Mouse (Mus musculus): ENCODE results near the gene Rbfox1. TPM values are rescaled to one million over a fixed set of nuclear protein-coding genes. Genes with fewer than 3 reads are reported as not detected.

Rbfox1 gene
- total RNA-seq, 2 experiments from 2014 or later = 42.1 to 47.4 TPM

- intact Hi-C loops (cut with DNase I) = no loop called here
- no peak for DNase-seq
These were observed 1207.7 kb downstream of the Rbfox1 start for GRCm38 (mm10) chr16:7092811-7093210.

- intact Hi-C loops (cut with DNase I) = no loop called here
- no peak for DNase-seq
These were observed 1208.5 kb downstream of the Rbfox1 start for GRCm38 (mm10) chr16:7093686-7094085.

GRCm38 (mm10) chr16:7094181-7094749, 1209.1 kb downstream of the Rbfox1 start:
- DNase-seq = no peak
- intact Hi-C loops (cut with DNase I) = no loop called here

GRCm38 (mm10) chr16:7097071-7097470, 1211.9 kb downstream of the Rbfox1 start:
- intact Hi-C loops (cut with DNase I) = no loop called here

GRCm38 (mm10) chr16:7097951-7098710, 1213.0 kb downstream of the Rbfox1 start:
- intact Hi-C loops (cut with DNase I) = no loop called here

More at GRCm38 (mm10) chr16:7097071-7097470, 1211.9 kb downstream of the Rbfox1 start:
- no peak for DNase-seq

GRCm38 (mm10) chr16:7099506-7100300, 1214.5 kb downstream of the Rbfox1 start:
- intact Hi-C loops (cut with DNase I) = no loop called here
- peak; percentile 69 to 76 for DNase-seq

More at GRCm38 (mm10) chr16:7097951-7098710, 1213.0 kb downstream of the Rbfox1 start:
- DNase-seq = no peak

- intact Hi-C loops (cut with DNase I) = no loop called here
- DNase-seq = peak in 1 of 2 experiments; percentile 12
These were observed 1217.3 kb downstream of the Rbfox1 start for GRCm38 (mm10) chr16:7102486-7102885.

GRCm38 (mm10) chr16:7103301-7103700, 1218.1 kb downstream of the Rbfox1 start:
- no peak for DNase-seq
- intact Hi-C loops (cut with DNase I) = no loop called here

- DNase-seq = no peak
- intact Hi-C loops (cut with DNase I) = no loop called here
These were observed 1221.4 kb downstream of the Rbfox1 start for GRCm38 (mm10) chr16:7106450-7107015.

GRCm38 (mm10) chr16:7115945-7116344, 1230.8 kb downstream of the Rbfox1 start:
- intact Hi-C loops (cut with DNase I) = no loop called here
- DNase-seq = no peak

GRCm38 (mm10) chr16:7129591-7129990, 1244.4 kb downstream of the Rbfox1 start:
- no peak for DNase-seq
- intact Hi-C loops (cut with DNase I) = no loop called here

GRCm38 (mm10) chr16:7132434-7132833, 1247.3 kb downstream of the Rbfox1 start:
- no peak for DNase-seq
- intact Hi-C loops (cut with DNase I) = loop anchor here (10.0 kb wide), 1 partner anchor 288 kb away; no protein-coding TSS in a partner anchor

GRCm38 (mm10) chr16:7136971-7137370, 1251.8 kb downstream of the Rbfox1 start:
- peak; percentile 57 to 63 for DNase-seq
- intact Hi-C loops (cut with DNase I) = loop anchor here (5.0 to 10.0 kb wide), 3 partner anchors 90 to 292 kb away; no protein-coding TSS in a partner anchor

GRCm38 (mm10) chr16:7139480-7139879, 1254.3 kb downstream of the Rbfox1 start:
- DNase-seq = no peak
- intact Hi-C loops (cut with DNase I) = loop anchor here (5.0 to 10.0 kb wide), 3 partner anchors 92 to 295 kb away; no protein-coding TSS in a partner anchor

GRCm38 (mm10) chr16:7140909-7141308, 1255.8 kb downstream of the Rbfox1 start:
- intact Hi-C loops (cut with DNase I) = no loop called here
- DNase-seq = no peak

- intact Hi-C loops (cut with DNase I) = no loop called here
- DNase-seq = no peak
These were observed 1260.3 kb downstream of the Rbfox1 start for GRCm38 (mm10) chr16:7145505-7145904.

GRCm38 (mm10) chr16:7146454-7146853, 1261.3 kb downstream of the Rbfox1 start:
- intact Hi-C loops (cut with DNase I) = no loop called here
- DNase-seq = no peak

- intact Hi-C loops (cut with DNase I) = no loop called here
- peak in 1 of 2 experiments; percentile 20 for DNase-seq
These were observed 1262.7 kb downstream of the Rbfox1 start for GRCm38 (mm10) chr16:7147884-7148283.

GRCm38 (mm10) chr16:7149106-7149899, 1264.1 kb downstream of the Rbfox1 start:
- intact Hi-C loops (cut with DNase I) = no loop called here
- DNase-seq = no peak
